Mouse (Mus musculus) adrenal gland, postnatal 10 days (tissue): ENCODE results near the gene Nexmif. TPM values are rescaled to one million over a fixed set of nuclear protein-coding genes. Genes with fewer than 3 reads are reported as not detected.
A peak's percentile ranks its signal among the peaks of the same experiment; 100 is the strongest.
"Not testable (repeated sequence)": the region's sequence is repeated elsewhere in the genome, so short reads cannot be mapped to it uniquely, and the experiment has no call there.

Experiments
- DNase-seq: peaks from one replicate; pipeline ENCODE4 v3.0.0; 2021; ENCODE audit warnings: mixed read lengths
- long read RNA-seq, 2 experiments: library from polyadenylated mRNA; stranded (forward); transcript quantifications; one replicate each; pipeline ENCODE4 v2.0.0; 2021
- microRNA-seq: library from miRNA; unstranded; fragments of <30 nt; microRNA quantifications from one replicate; pipeline ENCODE4 v1.2.0, GENCODE M21; 2021
- total RNA-seq, 2 experiments: library from RNA; stranded (reverse); gene quantifications; 2 replicates each; pipeline ENCODE4 v1.2.3; 2021

Gene Nexmif
- 10 to 100 TPM in 1 of 2 experiments, 1 to 10 TPM in 1; 7.9 to 11.8 TPM for total RNA-seq
- long read RNA-seq, experiment 1, full-length matches to known transcripts, result 3 of 6 reads
- long read RNA-seq, experiment 1, partial matches to known transcripts, result 0 of 6 reads
- long read RNA-seq, experiment 1, other reads (novel, unspliced or antisense), result 3 of 6 reads
- long read RNA-seq, experiment 2, partial matches to known transcripts, result 0 of 3 reads
- long read RNA-seq, experiment 2, other reads (novel, unspliced or antisense), result 3 of 3 reads

- peak; percentile 66 for DNase-seq
Measured at GRCm38 (mm10) chrX:104200736-104201591, at the start of gene Nexmif. Gene Nexmif (minus strand): TSS chrX:104201185.

- DNase-seq, result peak; percentile 15
Measured at GRCm38 (mm10) chrX:104208701-104209100, 7.7 kb upstream of the Nexmif start.

GRCm38 (mm10) chrX:104201592-104202139 lies 681 bp upstream of the Nexmif start:
- DNase-seq, result peak; percentile 9

GRCm38 (mm10) chrX:104200388-104200735 lies 623 bp downstream of the Nexmif start:
- peak; percentile 44 for DNase-seq

- peak; percentile 73 for DNase-seq
Measured at GRCm38 (mm10) chrX:104199611-104200387, 1.2 kb downstream of the Nexmif start.

- DNase-seq, result no peak
Measured at GRCm38 (mm10) chrX:104199070-104199469, 1.9 kb downstream of the Nexmif start.

- DNase-seq, result no peak
Measured at GRCm38 (mm10) chrX:104196561-104196960, 4.4 kb downstream of the Nexmif start.

GRCm38 (mm10) chrX:104179257-104179656 lies 21.7 kb downstream of the Nexmif start:
- peak; percentile 57 for DNase-seq

- DNase-seq, result peak; percentile 4
Measured at GRCm38 (mm10) chrX:104150072-104150471, 50.9 kb downstream of the Nexmif start.

GRCm38 (mm10) chrX:104115266-104115665 lies 85.7 kb downstream of the Nexmif start:
- not testable (repeated sequence) for DNase-seq

GRCm38 (mm10) chrX:104114596-104114995 lies 86.4 kb downstream of the Nexmif start:
- DNase-seq, result no peak

GRCm38 (mm10) chrX:104054848-104055247 lies 146.1 kb downstream of the Nexmif start:
- no peak for DNase-seq

- peak; percentile 51 for DNase-seq
Measured at GRCm38 (mm10) chrX:104040276-104040675, 160.7 kb downstream of the Nexmif start.

GRCm38 (mm10) chrX:104033843-104034242 lies 167.1 kb downstream of the Nexmif start:
- DNase-seq, result no peak

GRCm38 (mm10) chrX:104032756-104033155 lies 168.2 kb downstream of the Nexmif start:
- DNase-seq, result peak; percentile 31

Small RNA genes lying within 50 kb of the gene (microRNA-seq; reads per million reads assigned to microRNA genes)
- not detected for gene Gm24993
- gene Mir672, result 1,408 reads per million, percentile 79 among the genes with 10 or more reads in this experiment

Other genes starting within 250 kb of the Nexmif start
- gene Rlim, start 219.9 kb downstream of the Nexmif start, total RNA-seq, result 10 to 100 TPM; 49.3 to 54.0 TPM
- gene Abcb7, start 212.7 kb upstream of the Nexmif start, total RNA-seq, result 10 to 100 TPM; 24.4 to 24.6 TPM